Mouse (Mus musculus) lung, embryonic 14.5 days (tissue): ENCODE measurements at regions not wholly inside any gene's neighbourhood (a gene's known extent, or its start where the extent isn't known, plus 50 kb on each side); places are given as distances from the start of the nearest gene placed in this dataset.
A peak's percentile ranks its signal among the peaks of the same experiment; 100 is the strongest.

Experiments
- ATAC-seq: fragments of 200-750 bp; cut with Nextera tagmentation; 2 replicates; pipeline ENCODE4 v1.8.0; 2017; ENCODE audit warnings: mild to moderate bottlenecking, moderate TSS enrichment, moderate library complexity; ENCODE audit not compliant: insufficient read depth
- DNase-seq: peaks from one replicate; pipeline ENCODE4 v3.0.0-alpha.2; 2015
- H3K27ac ChIP-seq: fragments of 300-500 bp; sonication (generic); 2 replicates; pipeline ENCODE4 v1.5.1; 2014; ENCODE audit warnings: low read depth, mild to moderate bottlenecking, moderate library complexity
- H3K27me3 ChIP-seq: fragments of 300-500 bp; sonication (generic); 2 replicates; pipeline ENCODE4 v1.6.1; 2014; ENCODE audit warnings: low read length, control low read depth; ENCODE audit not compliant: insufficient read depth
- H3K36me3 ChIP-seq: fragments of 300-500 bp; sonication (generic); 2 replicates; pipeline ENCODE4 v1.6.1; 2014; ENCODE audit warnings: control low read depth; ENCODE audit not compliant: insufficient read depth
- H3K4me1 ChIP-seq: fragments of 300-500 bp; sonication (generic); 2 replicates; pipeline ENCODE4 v1.6.1; 2014; ENCODE audit warnings: antibody characterized with exemption, control low read depth; ENCODE audit not compliant: insufficient read depth
- H3K4me2 ChIP-seq: fragments of 300-500 bp; sonication (generic); 2 replicates; pipeline ENCODE4 v1.6.1; 2014; ENCODE audit warnings: mild to moderate bottlenecking
- H3K4me3 ChIP-seq: fragments of 300-500 bp; sonication (generic); 2 replicates; pipeline ENCODE4 v1.5.1; 2014; ENCODE audit warnings: low read depth, low read length
- H3K9ac ChIP-seq: fragments of 300-500 bp; sonication (generic); 2 replicates; pipeline ENCODE4 v1.6.1; 2014
- H3K9me3 ChIP-seq: fragments of 300-500 bp; sonication (generic); 2 replicates; pipeline ENCODE4 v1.6.1; 2016; ENCODE audit warnings: low read depth, low read length, control low read depth
- CTCF ChIP-seq: IDR thresholded peaks from 2 replicates; pipeline ENCODE4 v1.5.1; 2016; ENCODE audit warnings: antibody characterized with exemption, low read depth
- WGBS: fragments of 180-500 bp; shearing (Covaris S2); extraction: QIAGEN DNeasy Blood & Tissue Kit; methylation state at CpG from one replicate; pipeline ENCODE4 v1.1.7; 2014; 5-methylcytosine and 5-hydroxymethylcytosine counted together

- DNase-seq (no peak), ATAC-seq (no peak)
- no peaks in the 10 kb centered on the region for H3K4me1 ChIP-seq
- H3K36me3 ChIP-seq: no peaks in the 10 kb centered on the region
- no peak overlapping the region for H3K4me3 ChIP-seq
- no peak overlapping the region for H3K4me2 ChIP-seq
- WGBS: 52% methylated on average over 4 of the region's 5 CpGs
- H3K9ac ChIP-seq: no peak overlapping the region
- no peaks in the 10 kb centered on the region for H3K27me3 ChIP-seq
- TF ChIP-seq CTCF: no peak
- H3K27ac ChIP-seq: no peak overlapping the region
- no peaks in the 10 kb centered on the region for H3K9me3 ChIP-seq
Measured at GRCm38 (mm10) chrX:57869648-57870047, 152.9 kb upstream of the Zic3 start.

- H3K4me2 ChIP-seq: no peak overlapping the region
- H3K27me3 ChIP-seq: peaks cover 42% of the 10 kb centered on the region
- no peaks in the 10 kb centered on the region for H3K36me3 ChIP-seq
- WGBS: 15% methylated on average over 11 of the region's 11 CpGs
- H3K4me1 ChIP-seq: no peaks in the 10 kb centered on the region
- no peak overlapping the region for H3K9ac ChIP-seq
- no peak for ATAC-seq
- DNase-seq: no peak
- H3K9me3 ChIP-seq: no peaks in the 10 kb centered on the region
- no peak overlapping the region for H3K4me3 ChIP-seq
- no peak for TF ChIP-seq CTCF
- H3K27ac ChIP-seq: no peak overlapping the region
Measured at GRCm38 (mm10) chrX:57916705-57917104, 105.8 kb upstream of the Zic3 start.

- H3K27me3 ChIP-seq: peaks cover 51% of the 10 kb centered on the region
- no peak for TF ChIP-seq CTCF
- no peak overlapping the region for H3K27ac ChIP-seq
- no peaks in the 10 kb centered on the region for H3K4me1 ChIP-seq
- H3K4me2 ChIP-seq: no peak overlapping the region
- ATAC-seq: no peak
- no peak overlapping the region for H3K4me3 ChIP-seq
- DNase-seq: peak; percentile 3
- no peak overlapping the region for H3K9ac ChIP-seq
- 10% methylated on average over 21 of the region's 21 CpGs for WGBS
- no peaks in the 10 kb centered on the region for H3K9me3 ChIP-seq
- no peaks in the 10 kb centered on the region for H3K36me3 ChIP-seq
Measured at GRCm38 (mm10) chrX:57917441-57918145, 104.9 kb upstream of the Zic3 start.

GRCm38 (mm10) chrX:57918181-57919115, 104.1 kb upstream of the Zic3 start:
- H3K9me3 ChIP-seq: no peaks in the 10 kb centered on the region
- no peak for DNase-seq
- H3K4me1 ChIP-seq: no peaks in the 10 kb centered on the region
- no peak for ATAC-seq
- no peak overlapping the region for H3K4me2 ChIP-seq
- WGBS: 15% methylated on average over 25 of the region's 25 CpGs
- H3K27ac ChIP-seq: no peak overlapping the region
- no peaks in the 10 kb centered on the region for H3K36me3 ChIP-seq
- H3K27me3 ChIP-seq: peaks cover 59% of the 10 kb centered on the region
- no peak overlapping the region for H3K4me3 ChIP-seq
- no peak overlapping the region for H3K9ac ChIP-seq
- TF ChIP-seq CTCF: no peak

GRCm38 (mm10) chrX:57919886-57920285, 102.6 kb upstream of the Zic3 start:
- DNase-seq: peak; percentile 22
- H3K27ac ChIP-seq: no peak overlapping the region
- H3K4me1 ChIP-seq: no peaks in the 10 kb centered on the region
- no peak overlapping the region for H3K9ac ChIP-seq
- no peak for ATAC-seq
- H3K9me3 ChIP-seq: no peaks in the 10 kb centered on the region
- 8% methylated on average over 16 of the region's 17 CpGs for WGBS
- TF ChIP-seq CTCF: no peak
- H3K27me3 ChIP-seq: peaks cover 64% of the 10 kb centered on the region
- H3K36me3 ChIP-seq: no peaks in the 10 kb centered on the region
- peak overlapping the region; percentile 10; the same call in 1 of the 2 replicates for H3K4me3 ChIP-seq
- H3K4me2 ChIP-seq: peak overlapping the region; percentile 30; the same call in 1 of the 2 replicates

GRCm38 (mm10) chrX:57920376-57920775, 102.1 kb upstream of the Zic3 start:
- Histone ChIP-seq H3K27me3 (peaks cover 64% of the 10 kb centered on the region), H3K36me3 (no peaks in the 10 kb centered on the region), H3K9me3 (no peaks in the 10 kb centered on the region), H3K4me1 (no peaks in the 10 kb centered on the region), H3K4me2 (peak overlapping the region; percentile 30; the same call in 1 of the 2 replicates), H3K4me3 (0 out of 2 replicates have a peak overlapping the region, but pooled peaks have one; percentile 10), H3K9ac (no peak overlapping the region), H3K27ac (no peak overlapping the region)
- WGBS: 20% methylated on average over 18 of the region's 18 CpGs
- TF ChIP-seq CTCF: no peak
- DNase-seq (peak; percentile 2), ATAC-seq (no peak)

GRCm38 (mm10) chrX:57921294-57921693, 101.2 kb upstream of the Zic3 start:
- Histone ChIP-seq H3K36me3 (no peaks in the 10 kb centered on the region), H3K4me3 (no peak overlapping the region), H3K4me2 (no peak overlapping the region), H3K9me3 (no peaks in the 10 kb centered on the region), H3K9ac (no peak overlapping the region), H3K27ac (no peak overlapping the region), H3K4me1 (no peaks in the 10 kb centered on the region), H3K27me3 (peaks cover 64% of the 10 kb centered on the region)
- WGBS: 15% methylated on average over 16 of the region's 16 CpGs
- DNase-seq (peak; percentile 13), ATAC-seq (no peak)
- TF ChIP-seq CTCF: 0 out of 2 replicates have a peak, but pooled peaks have one; percentile 19
